Mouse (Mus musculus) left cerebral cortex, adult 2 months (tissue): ENCODE measurements at regions not wholly inside any gene's neighbourhood (a gene's known extent, or its start where the extent isn't known, plus 50 kb on each side); places are given as distances from the start of the nearest gene placed in this dataset.

Source experiments
- DNase-seq, 2 experiments: peaks; one replicate each; pipeline ENCODE4 v3.0.0; 2021 to 2022; ENCODE audit warnings: low spot score in 2 of 2, mixed read lengths in 1 of 2; ENCODE audit errors: extremely low spot score in 1 of 2
- H3K27ac ChIP-seq: fragments of 200-600 bp; 2 replicates; pipeline ENCODE4 v1.8.1; 2022
- H3K4me3 ChIP-seq: fragments of 200-600 bp; 2 replicates; pipeline ENCODE4 v1.8.1; 2022
- CTCF ChIP-seq: fragments of 200-600 bp; IDR thresholded peaks from 2 replicates; pipeline ENCODE4 v1.8.1; 2022; ENCODE audit warnings: antibody characterized with exemption, mild to moderate bottlenecking, moderate library complexity
- intact Hi-C: fragments of 180-260 bp; cut with DNase I; formaldehyde crosslinking; loops from one replicate; pipeline ENCODE4 v1.15.1; 2025

GRCm38 (mm10) chr9:85499006-85499405 is 171.9 kb upstream of the Tent5a start:
- no peak for DNase-seq
- Histone ChIP-seq H3K4me3 (no peak overlapping the region), H3K27ac (no peak overlapping the region)
- intact Hi-C loops, result no loop called here
- TF ChIP-seq CTCF, result no peak

GRCm38 (mm10) chr9:85497348-85497747 is 170.2 kb upstream of the Tent5a start:
- intact Hi-C loops, result no loop called here
- no peak for DNase-seq
- no peak for TF ChIP-seq CTCF
- Histone ChIP-seq H3K27ac (no peak overlapping the region), H3K4me3 (no peak overlapping the region)

GRCm38 (mm10) chr9:85496506-85497239 is 169.5 kb upstream of the Tent5a start:
- DNase-seq, result no peak
- intact Hi-C loops, result no loop called here
- H3K27ac ChIP-seq, result no peak overlapping the region
- TF ChIP-seq CTCF, result no peak
- H3K4me3 ChIP-seq, result no peak overlapping the region

- intact Hi-C loops, result no loop called here
- DNase-seq, result no peak
- TF ChIP-seq CTCF, result no peak
- Histone ChIP-seq H3K4me3 (no peak overlapping the region), H3K27ac (no peak overlapping the region)
Measured at GRCm38 (mm10) chr9:85495056-85495455, 167.9 kb upstream of the Tent5a start.

GRCm38 (mm10) chr9:85493760-85494159 is 166.6 kb upstream of the Tent5a start:
- intact Hi-C loops, result no loop called here
- Histone ChIP-seq H3K4me3 (no peak overlapping the region), H3K27ac (no peak overlapping the region)
- DNase-seq, result no peak
- no peak for TF ChIP-seq CTCF

DNA sequence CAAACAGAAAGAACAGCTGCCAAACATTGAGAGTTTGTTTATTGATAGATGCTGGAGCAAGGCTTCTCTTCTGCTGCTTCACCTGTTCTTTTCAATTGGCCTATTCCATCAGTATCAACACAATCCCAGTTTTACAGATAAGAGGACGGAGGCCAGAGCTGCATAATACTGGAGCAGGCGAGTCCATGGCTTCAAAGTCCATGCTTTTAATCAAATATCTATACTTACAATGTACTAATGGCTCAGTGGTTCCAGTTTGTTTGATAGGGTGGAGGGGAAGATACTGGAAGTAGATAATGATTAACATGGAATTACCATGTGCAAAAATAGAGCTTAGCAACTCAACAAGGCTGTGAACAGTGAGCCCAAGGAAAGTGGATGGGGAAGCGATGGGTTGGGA is 163.2 kb upstream of the Tent5a start:
- no peak for TF ChIP-seq CTCF
- DNase-seq, result no peak
- H3K27ac ChIP-seq, result no peak overlapping the region
- H3K4me3 ChIP-seq, result no peak overlapping the region
- intact Hi-C loops, result no loop called here

- Histone ChIP-seq H3K4me3 (no peak overlapping the region), H3K27ac (no peak overlapping the region)
- TF ChIP-seq CTCF, result no peak
- no peak for DNase-seq
- intact Hi-C loops, result no loop called here
Measured at GRCm38 (mm10) chr9:85487915-85488314, 160.8 kb upstream of the Tent5a start.

GRCm38 (mm10) chr9:85487052-85487668 is 160.0 kb upstream of the Tent5a start:
- intact Hi-C loops, result no loop called here
- no peak for DNase-seq
- no peak overlapping the region for H3K27ac ChIP-seq

DNA sequence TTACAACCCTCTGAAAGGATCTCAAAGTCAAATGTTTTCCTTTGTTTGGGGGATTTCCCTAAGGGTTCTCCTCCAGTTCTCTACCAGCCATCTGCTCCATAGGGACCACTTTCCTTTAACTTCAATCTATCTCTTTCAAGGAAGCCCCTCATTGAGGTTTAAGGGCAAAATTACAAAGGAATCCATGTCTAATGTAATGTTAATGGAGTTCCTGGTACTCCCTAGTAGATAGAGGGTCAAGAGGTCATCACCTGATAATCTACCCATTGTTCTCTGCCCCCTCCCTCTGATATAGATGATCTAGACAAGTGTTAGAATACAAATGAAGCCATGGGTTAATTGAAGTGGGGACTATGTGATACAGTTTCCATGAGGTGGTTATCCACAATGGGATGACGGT is 158.6 kb upstream of the Tent5a start:
- DNase-seq, result no peak
- TF ChIP-seq CTCF, result no peak
- H3K4me3 ChIP-seq, result no peak overlapping the region
- no peak overlapping the region for H3K27ac ChIP-seq
- intact Hi-C loops, result no loop called here

More at GRCm38 (mm10) chr9:85487052-85487668, 160.0 kb upstream of the Tent5a start:
- TF ChIP-seq CTCF, result no peak
- no peak overlapping the region for H3K4me3 ChIP-seq

GRCm38 (mm10) chr9:85483248-85483647 is 156.1 kb upstream of the Tent5a start:
- Histone ChIP-seq H3K4me3 (no peak overlapping the region), H3K27ac (no peak overlapping the region)
- no peak for DNase-seq
- intact Hi-C loops, result no loop called here
- no peak for TF ChIP-seq CTCF

DNA sequence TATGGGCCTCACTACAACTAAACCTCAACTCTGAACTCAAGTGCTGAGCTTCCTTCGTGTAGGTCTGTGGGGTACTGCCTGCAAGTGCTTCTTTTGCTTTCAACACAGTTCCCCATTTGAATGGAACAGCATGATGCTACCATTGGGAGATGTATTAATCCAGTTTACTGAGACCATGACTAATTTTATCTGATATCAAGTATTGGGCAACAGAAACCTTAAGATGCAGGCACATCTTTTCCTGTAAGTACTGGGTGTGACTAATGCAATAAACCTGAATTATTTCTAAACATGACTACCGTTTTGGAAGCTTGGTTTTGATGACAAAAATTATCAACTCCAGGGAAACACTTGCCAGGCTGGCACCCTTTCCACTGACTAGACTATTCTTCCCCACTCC is 153.4 kb upstream of the Tent5a start:
- TF ChIP-seq CTCF, result no peak
- no peak for DNase-seq
- intact Hi-C loops, result no loop called here

GRCm38 (mm10) chr9:85475214-85475613 is 148.1 kb upstream of the Tent5a start:
- Histone ChIP-seq H3K27ac (no peak overlapping the region), H3K4me3 (no peak overlapping the region)
- intact Hi-C loops, result no loop called here
- no peak for TF ChIP-seq CTCF
- no peak for DNase-seq

More for the DNA sequence above, 153.4 kb upstream of the Tent5a start:
- H3K27ac ChIP-seq, result no peak overlapping the region
- H3K4me3 ChIP-seq, result no peak overlapping the region
